Mouse (Mus musculus) megakaryocyte, embryonic 14.5 days (primary cell): Measurements from ENCODE around the gene Col23a1.

Experiments
- FLI1 ChIP-seq: IDR thresholded peaks from 2 replicates; pipeline ENCODE4 v1.6.1; 2012; ENCODE audit warnings: low read length, inconsistent platforms, mixed read lengths
- GATA1 ChIP-seq: IDR thresholded peaks from 3 replicates; pipeline ENCODE4 v1.6.1; 2012; ENCODE audit warnings: mixed read lengths, low read length, inconsistent platforms, borderline replicate concordance

DNA sequence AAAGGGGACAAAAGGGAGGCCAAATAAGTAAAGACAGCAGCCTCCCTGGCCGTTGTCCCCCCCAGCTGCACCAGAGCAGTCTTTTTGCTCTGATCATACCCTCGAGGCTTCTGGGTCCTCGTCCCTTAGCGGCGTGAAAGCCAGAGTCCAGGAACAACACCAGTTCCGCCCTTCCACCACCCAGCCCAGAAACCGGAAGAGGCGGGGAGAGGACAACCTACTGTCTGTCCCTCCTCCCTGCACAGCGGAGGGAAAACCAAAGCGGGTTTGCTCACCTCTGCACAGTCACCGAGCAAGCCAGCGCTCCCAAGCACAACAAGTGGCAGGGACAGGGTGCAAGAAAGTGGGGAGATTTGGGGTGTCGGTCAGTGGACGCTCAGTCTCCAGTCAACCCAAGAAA, 325.9 kb downstream of the Col23a1 start:
- no peak for TF ChIP-seq GATA1
- TF ChIP-seq FLI1, result no peak
